Mouse (Mus musculus): ENCODE measurements at regions not wholly inside any gene's neighbourhood (a gene's known extent, or its start where the extent isn't known, plus 50 kb on each side); places are given as distances from the start of the nearest gene placed in this dataset.
"Not testable (repeated sequence)": the region's sequence is repeated elsewhere in the genome, so short reads cannot be mapped to it uniquely, and the experiment has no call there.

DNA sequence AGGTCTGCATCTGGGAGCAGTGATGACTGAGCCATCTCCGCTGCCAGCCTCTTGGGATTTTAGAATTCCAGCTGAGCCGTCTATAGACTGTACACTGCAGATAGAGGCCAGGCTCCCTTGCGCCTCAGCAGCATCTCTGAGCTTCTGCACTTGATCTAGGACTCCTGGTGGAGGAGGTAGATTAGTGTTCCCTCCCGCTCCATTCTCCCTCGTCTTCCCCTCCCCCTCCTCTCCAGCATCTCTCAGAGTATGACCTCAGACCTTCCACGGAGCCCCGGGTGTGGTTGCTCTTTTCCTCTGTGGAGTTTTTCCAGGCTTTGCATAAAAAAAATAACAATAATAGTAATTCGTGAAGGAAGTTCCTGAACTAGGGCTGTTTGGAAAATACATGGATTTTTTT lies 241.8 kb downstream of the Gadd45g start:
- DNase-seq (ENCODE audit: low read depth, low spot score) = peak; percentile 31

DNA sequence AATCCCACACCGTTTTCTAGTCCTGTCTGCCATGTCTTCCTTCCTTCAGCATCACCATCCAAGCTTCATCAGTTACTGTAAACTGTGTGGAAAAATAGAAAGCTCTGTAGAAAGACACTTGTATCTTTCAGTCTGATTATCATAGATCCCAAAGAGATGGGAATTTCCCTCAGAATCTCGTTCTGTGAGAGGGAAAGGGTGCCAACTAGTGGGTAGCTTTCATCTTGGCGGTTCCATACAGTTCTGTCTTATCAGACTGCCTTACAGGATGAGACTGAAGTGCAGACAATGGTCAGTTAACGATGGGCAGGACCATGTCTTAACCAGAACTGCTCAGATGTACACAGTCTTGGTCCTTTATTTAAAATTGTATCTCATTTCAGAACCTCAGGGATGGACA lies 243.9 kb downstream of the Gadd45g start:
- no peak for DNase-seq (ENCODE audit: low read depth, low spot score)

DNA sequence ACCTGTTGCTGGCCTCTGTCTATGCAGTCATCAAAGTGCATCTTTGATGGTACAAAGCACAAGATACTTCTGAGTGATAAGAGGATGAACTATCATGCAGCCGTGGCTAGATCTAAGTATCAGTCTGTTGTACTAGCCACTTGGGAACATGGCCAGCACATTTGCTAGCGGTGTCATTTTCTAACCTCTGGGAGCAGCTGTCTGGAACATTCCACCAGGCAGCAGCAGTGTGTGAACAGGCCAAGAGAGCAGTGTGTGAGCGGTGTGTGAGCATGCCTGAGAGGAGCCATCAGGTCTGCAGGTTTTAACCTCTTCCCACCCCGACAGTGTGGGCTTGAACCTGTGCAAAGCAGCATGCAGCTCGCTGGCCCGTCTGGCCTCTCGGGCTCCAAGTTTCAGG lies 248.3 kb downstream of the Gadd45g start:
- DNase-seq (ENCODE audit: low read depth, low spot score) = no peak

DNA sequence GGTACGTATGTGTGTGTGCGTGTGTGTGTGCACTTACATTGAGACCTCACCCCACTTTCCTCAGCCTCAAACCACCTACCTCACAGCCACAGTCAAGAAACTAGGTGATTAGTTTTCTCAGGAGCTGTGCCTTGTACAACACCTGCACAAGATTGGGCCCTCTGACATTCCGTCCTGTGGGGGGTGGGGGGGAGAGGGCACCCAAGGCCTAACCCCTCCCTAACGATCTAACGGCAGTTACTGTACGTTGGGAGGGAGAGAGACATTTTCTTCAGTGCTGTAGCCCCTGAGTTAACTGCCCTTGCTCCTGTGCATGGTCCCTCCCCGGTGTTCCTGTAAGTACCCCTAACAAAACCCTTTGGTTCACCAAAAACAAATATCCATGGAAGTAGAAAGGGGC lies 250.0 kb downstream of the Gadd45g start:
- no peak for DNase-seq (ENCODE audit: low read depth, low spot score)

DNA sequence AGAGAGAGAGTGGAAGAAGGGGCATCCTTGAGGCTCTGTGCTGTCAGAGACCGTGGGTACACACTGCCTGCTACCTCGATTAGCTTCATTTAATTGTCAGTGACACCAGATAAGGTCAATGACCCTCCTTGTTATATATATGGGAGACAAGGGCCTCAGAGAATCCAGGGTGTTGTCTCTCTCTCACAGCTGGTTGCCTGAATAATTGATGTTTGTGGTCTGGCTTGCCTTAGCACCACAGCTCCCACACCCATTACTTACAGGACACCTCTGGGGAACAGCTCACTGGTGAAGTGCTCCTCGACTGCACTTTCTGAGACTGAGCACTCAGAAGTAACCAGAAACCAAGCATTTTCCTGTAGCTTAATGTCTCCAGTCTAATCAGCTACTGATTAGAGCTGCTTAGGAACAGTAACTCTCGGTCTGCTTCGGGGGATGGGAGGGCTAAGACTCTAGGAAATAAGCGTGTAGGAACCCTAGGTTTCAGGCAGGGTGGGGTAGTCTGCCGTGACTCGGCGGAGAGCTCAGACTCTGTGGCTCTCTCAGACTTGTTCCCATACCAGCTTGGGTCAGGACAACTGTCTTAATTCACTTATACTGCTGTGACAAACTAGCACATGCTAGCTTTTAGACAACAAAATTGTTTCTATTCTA lies 259.6 kb downstream of the Gadd45g start:
- no peak for DNase-seq (ENCODE audit: low read depth, low spot score)

DNA sequence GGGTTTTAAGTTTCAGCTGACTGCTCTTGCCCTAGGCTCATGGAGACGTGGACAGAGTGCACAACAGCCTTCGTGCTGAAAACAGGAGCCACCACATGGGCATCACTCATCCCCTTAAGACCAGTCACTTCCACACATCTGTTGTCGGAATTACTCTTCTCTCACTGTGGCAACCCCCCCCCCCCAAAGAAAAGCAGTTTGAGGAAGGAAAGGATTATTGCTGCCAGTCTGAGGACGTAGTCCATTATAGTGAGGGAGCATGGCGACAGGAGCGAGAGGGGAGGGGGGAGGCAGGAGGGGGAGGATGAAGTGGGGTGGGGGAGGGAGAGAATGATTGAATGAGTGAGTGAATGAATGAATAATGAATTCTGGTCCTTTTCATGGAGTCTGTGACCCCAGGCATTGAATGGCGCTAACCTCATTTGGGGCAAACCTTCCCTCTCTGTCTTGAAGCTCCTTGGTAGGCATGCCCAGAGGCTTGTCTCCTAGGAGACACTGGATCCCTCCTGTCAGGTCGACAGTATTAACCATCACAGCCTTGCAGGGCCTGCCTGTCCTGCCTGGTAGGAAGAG lies 262.0 kb downstream of the Gadd45g start:
- no peak for DNase-seq (ENCODE audit: low read depth, low spot score)

DNA sequence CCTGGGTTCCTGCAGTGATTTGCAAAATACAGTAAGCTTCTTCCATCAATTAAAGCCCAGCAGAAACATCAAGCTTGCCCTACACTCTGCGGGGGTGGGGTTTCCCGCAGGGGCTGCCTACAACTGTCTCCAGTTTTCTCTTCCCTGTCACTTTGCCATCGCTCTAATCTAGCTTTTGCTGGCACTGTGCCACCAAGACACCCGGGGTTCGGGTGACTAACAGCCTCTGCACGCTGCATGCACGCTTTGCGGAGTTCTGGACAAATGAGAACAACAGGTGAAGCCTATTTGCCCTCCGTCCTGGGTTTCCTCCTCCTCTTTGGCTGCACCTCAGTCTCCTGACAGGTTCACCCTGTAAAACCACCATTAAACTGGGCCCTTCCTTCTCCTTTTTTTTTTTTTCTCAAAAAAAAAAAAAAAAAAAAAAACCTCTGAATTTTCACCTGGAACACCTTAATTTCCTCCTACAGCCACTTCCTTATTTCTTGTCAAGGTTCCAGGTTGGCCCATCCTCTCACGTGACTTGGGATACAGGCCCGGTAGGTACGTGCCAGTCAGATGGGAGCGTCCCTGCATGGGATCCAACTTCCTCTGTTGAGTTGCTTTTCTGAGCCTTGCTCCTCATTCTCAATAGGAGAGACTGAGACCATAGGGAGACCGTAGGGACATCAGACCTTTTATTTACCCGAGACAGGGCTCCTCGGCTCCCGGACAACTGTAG lies 262.7 kb downstream of the Gadd45g start:
- DNase-seq (ENCODE audit: low read depth, low spot score) = no peak

DNA sequence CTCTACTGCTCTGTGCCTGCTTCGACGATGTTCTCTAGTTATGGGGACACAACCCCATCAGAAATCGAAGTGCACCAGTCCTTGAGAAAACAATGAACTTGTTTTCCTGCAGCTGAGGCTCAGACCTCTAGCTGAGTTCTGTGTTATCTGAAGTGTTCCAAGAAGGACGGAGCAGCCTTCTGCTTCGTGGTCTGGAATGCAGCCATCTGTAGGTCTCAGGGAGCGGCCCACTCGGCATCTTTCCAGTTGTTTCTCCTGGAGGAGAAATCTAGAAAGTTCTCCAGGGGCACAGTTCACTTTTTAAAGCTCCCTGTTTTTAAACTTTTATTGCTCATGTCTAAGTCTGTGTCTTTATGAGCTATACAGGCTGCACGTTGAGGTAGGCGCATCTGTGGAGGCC lies 264.3 kb downstream of the Gadd45g start:
- DNase-seq (ENCODE audit: low read depth, low spot score) = no peak

DNA sequence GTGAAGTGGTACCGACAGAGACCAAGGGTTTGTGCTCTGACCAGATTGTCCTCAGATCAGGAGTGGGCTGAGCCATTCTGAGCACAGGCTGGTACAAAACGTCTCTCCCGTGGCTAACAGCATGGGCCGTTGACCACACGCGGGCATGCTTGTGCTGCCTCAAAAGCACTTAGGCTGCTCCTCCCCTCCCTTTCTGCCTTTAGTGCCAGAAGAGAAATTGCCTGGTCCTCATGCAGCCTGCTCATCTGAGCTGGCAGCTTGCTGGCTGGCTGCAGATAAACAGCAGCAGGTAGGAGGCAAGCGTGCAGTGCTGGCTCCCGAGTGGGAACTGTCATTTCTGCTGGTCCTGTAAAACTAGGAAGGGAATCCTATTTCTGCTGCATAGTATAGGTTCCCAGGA lies 267.1 kb downstream of the Gadd45g start:
- no peak for DNase-seq (ENCODE audit: low read depth, low spot score)

DNA sequence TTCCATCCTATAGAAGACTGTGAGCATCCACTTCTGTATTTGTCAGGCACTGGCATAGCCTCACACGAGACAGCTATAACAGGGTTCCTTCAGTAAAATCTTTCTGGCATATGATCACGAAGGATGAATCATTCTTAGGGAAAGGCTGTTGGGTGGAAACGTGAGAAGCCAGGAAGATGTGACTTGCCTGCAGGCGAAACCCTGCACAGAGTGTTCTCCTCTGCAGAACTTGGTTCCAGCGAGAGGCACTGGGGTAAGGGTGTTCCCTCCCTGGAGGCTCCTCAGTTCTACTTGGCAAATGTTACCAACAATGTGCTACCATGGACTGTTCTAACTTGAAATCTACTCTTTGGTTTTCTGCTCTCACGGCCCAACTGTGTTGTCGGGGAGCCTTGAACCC lies 268.0 kb downstream of the Gadd45g start:
- no peak for DNase-seq (ENCODE audit: low read depth, low spot score)

DNA sequence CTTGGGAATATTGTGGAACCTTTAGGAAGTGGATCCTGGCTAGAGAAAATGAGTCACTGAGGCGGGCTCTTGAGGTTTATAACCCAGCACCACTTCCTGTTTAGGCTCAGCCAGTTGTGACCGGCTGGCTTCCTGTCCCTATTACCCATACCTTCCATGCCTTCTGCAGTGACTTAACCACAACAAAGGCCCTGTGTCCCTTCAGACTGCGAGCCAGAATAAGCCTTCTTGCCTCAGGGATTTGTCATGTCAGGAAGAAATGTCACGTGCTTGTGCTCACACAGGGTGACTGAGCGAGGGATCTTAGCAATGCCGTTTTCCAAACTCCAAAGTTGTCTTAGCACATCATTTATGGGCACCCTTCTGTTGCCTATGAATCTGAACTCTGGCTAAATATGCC lies 268.5 kb downstream of the Gadd45g start:
- DNase-seq (ENCODE audit: low read depth, low spot score) = no peak

DNA sequence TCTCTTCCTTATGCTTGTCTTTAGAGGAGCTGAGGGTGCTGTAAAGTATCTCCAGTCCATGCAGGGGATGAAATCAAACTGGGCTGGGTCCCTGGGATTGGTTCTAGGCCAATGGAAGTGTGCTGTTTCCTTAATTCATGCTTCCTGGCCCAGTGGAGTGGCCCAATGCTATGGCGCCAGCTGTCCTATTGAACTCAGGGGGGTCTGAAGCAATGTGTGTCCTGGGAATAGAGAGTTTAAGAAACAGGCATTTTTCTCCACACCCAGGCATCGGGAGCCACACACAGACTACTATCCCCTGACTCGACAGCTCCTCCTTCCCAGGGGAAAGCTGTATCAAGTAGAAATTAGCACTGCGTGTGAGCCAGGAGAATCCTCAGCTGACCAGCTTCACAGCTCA lies 269.8 kb downstream of the Gadd45g start:
- no peak for DNase-seq (ENCODE audit: low read depth, low spot score)

DNA sequence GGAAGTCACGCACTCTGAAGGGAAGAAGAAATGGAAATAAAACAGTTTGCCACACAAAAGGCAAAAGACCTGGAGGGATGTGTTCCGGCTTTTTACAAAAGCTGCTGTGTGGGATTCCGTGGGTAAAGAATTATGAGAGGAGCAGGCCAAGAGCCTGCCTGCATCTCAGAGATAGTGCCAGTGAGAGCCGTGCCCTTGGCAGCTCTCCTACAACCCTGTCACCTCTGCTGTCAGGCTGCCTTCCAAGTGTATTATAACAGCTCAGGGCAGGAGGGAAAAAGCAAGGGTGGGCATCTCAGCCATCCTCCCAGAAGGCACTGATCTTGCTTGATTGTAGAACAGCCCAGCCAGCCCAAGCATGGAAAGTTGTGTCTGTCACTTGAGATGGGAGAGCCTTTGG lies 270.3 kb downstream of the Gadd45g start:
- DNase-seq (ENCODE audit: low read depth, low spot score) = no peak

DNA sequence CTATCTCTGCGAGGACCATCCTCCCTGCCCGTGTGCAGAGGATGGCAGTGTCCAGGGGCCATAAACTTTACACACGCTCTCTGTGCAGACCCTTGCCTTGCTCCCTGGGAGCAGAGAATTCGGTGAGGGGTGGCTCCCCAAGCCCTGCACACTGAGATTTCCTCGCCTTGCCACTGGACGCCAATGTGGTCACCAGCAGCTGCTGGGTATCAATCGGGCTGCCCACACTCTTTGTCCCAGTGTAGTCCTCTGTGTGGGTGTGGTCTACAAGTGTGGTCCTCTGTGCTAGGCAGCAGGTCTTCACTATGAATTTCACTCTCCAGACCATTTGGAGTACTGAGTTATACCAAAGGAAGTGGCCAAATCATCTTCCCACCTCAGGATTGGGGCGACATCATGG lies 274.3 kb downstream of the Gadd45g start:
- no peak for DNase-seq (ENCODE audit: low read depth, low spot score)

DNA sequence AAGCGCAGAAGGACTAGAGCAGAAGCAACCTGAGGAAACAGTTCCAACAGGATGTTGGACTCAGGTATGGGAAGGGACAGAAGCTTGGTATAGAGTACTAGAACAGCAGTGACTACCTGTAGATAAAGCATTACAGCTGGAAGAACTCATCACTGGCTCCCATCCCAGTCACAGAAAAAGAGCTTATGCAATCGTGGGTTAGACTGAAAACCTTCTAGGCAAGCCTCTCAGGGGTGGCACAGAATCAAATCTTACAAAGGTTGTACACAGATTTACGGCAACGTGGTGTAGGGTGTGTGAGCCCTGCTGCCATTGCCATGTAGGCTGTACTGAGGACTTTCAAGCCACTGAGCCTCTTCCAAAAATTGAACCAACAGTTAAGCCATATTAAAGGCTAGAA lies 278.6 kb downstream of the Gadd45g start:
- DNase-seq (ENCODE audit: low read depth, low spot score) = no peak

DNA sequence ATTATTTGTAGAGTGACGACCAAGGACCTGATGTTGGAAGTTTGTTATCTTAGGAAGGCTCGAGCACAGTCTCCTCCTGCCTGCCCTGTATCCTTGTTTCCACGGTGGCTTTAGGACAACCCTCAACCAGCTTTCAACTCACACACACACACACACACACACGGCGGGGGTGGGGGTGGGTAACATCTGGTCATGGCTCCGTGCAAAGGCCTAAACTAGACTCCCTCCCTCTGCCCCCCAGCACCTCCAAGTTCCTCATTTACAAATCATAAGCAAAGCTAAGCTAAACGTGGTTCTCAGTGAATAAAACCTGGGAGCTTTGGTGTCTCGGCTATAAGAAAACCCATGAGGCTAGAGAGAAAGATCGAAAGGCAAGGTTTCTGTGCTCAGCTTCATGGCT lies 281.3 kb downstream of the Gadd45g start:
- DNase-seq (ENCODE audit: low read depth, low spot score) = no peak

DNA sequence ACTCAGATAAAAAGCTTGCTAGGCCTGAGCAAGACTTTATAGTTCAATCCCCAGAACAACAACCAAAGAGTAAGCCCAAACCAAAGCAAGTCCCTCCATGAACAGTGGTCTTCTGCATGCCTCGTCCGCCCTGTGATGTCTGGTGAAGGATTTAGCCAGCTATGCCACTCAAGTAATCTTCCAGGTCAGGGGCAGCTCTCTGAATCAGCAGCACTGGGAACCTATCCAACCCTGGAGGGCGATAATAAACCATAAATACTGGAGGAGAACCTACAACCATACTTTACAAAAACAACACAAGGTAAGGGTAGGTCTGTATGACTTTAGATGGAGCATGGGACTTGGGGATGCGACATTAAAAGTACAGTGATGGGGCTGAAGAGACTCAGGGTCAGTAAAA lies 283.0 kb downstream of the Gadd45g start:
- no peak for DNase-seq (ENCODE audit: low read depth, low spot score)

DNA sequence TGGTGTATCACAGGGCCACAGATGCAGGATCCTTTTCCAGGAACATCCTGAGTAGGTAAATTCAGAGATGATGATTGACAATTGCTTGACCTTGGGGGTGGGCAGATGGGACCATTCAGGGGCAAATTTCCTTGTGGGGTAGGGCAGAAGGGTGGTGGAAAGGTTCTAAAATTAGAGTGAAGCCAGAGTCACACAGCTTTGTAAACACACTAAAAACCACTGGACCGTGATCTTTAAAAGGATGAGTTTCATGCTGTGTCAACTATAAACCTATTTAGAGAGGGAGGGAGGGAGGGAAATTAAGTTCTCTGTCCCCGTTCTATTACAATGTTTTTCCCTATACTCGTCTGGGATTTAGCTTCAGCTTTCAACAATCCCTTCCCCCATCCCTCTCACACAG lies 286.7 kb downstream of the Gadd45g start:
- no peak for DNase-seq (ENCODE audit: low read depth, low spot score)

DNA sequence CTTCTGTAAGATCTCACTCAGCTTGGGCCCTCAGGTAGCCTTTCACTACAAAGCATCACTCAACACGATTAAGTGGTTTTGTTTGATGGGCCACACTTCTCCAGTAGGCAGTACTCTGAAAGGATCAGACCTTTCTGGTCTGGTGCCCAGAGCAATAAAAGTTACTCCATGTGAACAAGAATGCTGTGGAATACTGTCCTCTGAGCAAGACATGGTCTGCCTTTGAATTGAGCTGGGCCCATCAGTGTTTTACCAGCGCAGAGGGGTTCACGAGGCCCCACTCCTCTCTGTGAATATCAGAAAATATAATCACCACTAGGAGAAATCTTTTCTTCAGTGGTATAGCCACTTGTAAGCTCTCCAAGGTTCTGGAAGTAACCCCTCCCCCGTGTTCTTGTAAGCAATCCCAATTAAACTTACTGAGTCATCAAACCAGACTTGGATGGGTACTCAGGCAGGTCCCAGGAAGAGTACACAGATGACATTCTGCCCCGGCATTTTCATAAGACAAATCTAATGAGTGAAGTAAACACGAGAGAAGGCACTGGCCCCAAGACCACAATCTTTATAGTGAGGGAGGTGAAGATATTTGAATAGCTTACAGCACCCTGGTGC lies 292.0 kb downstream of the Gadd45g start:
- no peak for DNase-seq (ENCODE audit: low read depth, low spot score)

DNA sequence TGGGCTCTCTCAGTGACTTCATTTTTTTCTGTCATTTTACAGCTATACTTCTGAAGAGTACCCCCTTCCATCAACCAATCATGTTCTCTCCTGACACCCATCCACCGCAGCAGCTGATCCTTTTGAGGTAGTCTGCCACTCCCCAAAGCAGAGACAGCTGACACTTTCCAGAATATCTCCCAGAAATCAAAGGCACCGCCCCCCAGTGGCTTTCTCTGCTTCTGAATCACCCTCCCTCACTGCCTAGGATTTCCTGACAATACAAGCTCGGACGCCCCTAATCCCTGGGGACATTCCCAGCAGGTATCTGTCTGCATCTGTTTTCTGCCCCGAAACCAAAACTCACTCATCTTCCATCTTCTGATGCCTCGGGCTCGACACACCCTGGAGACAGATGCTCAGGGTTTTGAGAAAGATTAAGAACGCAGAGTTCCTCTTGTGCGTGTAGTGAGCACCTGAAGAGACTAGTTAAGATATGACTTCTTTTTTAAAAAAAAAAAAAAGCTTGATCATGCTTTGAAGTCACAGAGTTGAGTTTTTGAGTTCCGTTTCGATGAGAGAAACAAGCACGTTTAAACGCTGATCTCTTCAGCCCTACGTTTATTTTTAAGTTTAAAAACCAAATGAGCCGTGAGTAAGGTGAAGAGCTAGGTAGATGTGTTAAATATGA lies 292.8 kb downstream of the Gadd45g start:
- peak; percentile 19 for DNase-seq (ENCODE audit: low read depth, low spot score)

DNA sequence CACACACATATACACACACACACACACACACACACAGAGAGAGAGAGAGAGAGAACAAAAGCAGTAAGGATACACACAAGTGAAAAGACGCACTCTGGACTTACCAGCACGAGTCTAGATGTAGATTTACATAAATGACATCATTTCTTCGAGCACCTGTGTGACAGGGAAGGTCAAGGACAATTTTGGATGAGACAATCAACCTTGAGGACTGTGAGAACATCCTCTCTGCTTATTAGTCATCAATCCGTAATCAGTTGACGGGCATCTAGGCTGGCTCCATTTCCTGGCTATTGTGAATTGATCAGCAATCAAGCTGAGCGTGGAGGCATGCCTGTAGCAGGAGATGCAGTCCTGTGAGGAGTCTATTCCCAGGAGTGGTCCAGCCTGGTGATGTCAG lies 293.7 kb downstream of the Gadd45g start:
- DNase-seq (ENCODE audit: low read depth, low spot score) = peak; percentile 50

DNA sequence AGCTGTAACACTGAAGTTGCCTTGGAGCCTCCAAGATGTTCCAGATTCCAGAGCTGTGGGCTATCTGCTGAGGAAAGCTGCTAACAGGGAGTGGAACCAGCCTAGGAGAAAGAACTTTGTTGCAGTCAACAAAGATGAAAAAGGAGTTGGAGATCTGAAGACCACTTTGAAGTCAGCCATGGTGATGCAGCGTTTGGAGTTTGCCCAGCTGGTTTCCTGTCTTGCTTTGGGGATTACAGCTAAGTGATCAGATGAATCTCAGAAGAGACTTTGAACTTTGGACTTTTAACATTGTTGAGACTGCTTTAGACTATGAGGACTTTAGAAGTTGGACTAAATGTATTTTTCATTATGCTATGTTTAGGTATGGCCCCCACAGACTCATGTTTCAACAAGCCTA lies 297.6 kb downstream of the Gadd45g start:
- DNase-seq (ENCODE audit: low read depth, low spot score) = not testable (repeated sequence)

All from R1 (cell line).